Mouse (Mus musculus): Measurements from ENCODE around the gene Psrc1. TPM values are rescaled to one million over a fixed set of nuclear protein-coding genes. Genes with fewer than 3 reads are reported as not detected.

Gene Psrc1
- polyA plus RNA-seq, 1 experiment from 2014 or later: 60.6 TPM

DNA sequence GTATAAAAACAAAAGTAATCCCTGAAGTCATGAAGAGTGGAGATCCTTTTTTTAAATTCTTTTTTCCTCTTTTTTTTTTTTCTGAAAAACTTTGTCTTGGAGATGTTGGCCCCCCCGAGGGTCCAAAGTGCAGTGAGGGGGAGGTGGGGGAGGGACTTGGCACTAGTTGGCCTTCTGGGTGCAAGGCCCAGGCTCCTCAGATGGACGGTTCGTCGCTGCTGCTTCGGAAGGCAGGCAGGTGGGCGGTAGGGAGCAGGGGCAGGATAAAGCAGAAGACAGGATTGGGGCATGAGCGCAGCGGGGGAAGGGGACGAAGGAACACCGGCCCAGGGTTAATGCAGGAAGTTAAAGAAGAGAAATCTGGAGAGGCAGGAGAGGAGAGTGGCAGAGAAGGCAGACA is 8.7 kb downstream of the Psrc1 start:
- no peak for ATAC-seq (ENCODE audit: low FRiP score, low read depth)
- Histone ChIP-seq H3K27me3 (no peaks in the 10 kb centered on the region), H3K36me3 (peaks cover 66% of the 10 kb centered on the region), H3K27ac (replicated peaks) (no peak overlapping the region), H3K4me1 (peaks cover 18% of the 10 kb centered on the region), H3K9me3 (no peaks in the 10 kb centered on the region), H3K9ac (replicated peaks) (0 out of 2 replicates have a peak overlapping the region, but pooled peaks have one; percentile 11), H3K4me3 (no peak overlapping the region), H3K4me2 (replicated peaks) (no peak overlapping the region)
- 14% methylated on average over 10 of the region's 10 CpGs for WGBS

GRCm38 (mm10) chr3:108392793-108393192 is 9.2 kb downstream of the Psrc1 start:
- WGBS: 42% methylated on average over 15 of the region's 15 CpGs
- no peak for ATAC-seq (ENCODE audit: low FRiP score, low read depth)
- H3K9me3 ChIP-seq: no peaks in the 10 kb centered on the region
- H3K4me2 ChIP-seq (replicated peaks): no peak overlapping the region
- peaks cover 18% of the 10 kb centered on the region for H3K4me1 ChIP-seq
- no peaks in the 10 kb centered on the region for H3K27me3 ChIP-seq
- no peak overlapping the region for H3K4me3 ChIP-seq
- 0 out of 2 replicates have a peak overlapping the region, but pooled peaks have one; percentile 11 for H3K9ac ChIP-seq (replicated peaks)
- H3K36me3 ChIP-seq: peaks cover 66% of the 10 kb centered on the region
- H3K27ac ChIP-seq (replicated peaks): no peak overlapping the region

GRCm38 (mm10) chr3:108398281-108398680 is 14.6 kb downstream of the Psrc1 start:
- Histone ChIP-seq H3K9me3 (no peaks in the 10 kb centered on the region), H3K9ac (replicated peaks) (no peak overlapping the region), H3K36me3 (peaks cover 95% of the 10 kb centered on the region), H3K27me3 (no peaks in the 10 kb centered on the region), H3K27ac (replicated peaks) (no peak overlapping the region), H3K4me1 (peaks cover 13% of the 10 kb centered on the region), H3K4me2 (replicated peaks) (no peak overlapping the region), H3K4me3 (no peak overlapping the region)
- 92% methylated on average over 9 of the region's 9 CpGs for WGBS
- ATAC-seq (ENCODE audit: low FRiP score, low read depth): no peak

GRCm38 (mm10) chr3:108400442-108400841 is 16.8 kb downstream of the Psrc1 start:
- no peaks in the 10 kb centered on the region for H3K9me3 ChIP-seq
- H3K36me3 ChIP-seq: peaks cover 93% of the 10 kb centered on the region
- peaks cover 16% of the 10 kb centered on the region for H3K4me1 ChIP-seq
- no peak overlapping the region for H3K27ac ChIP-seq (replicated peaks)
- no peak overlapping the region for H3K4me3 ChIP-seq
- no peak overlapping the region for H3K4me2 ChIP-seq (replicated peaks)
- WGBS: 87% methylated on average over 5 of the region's 5 CpGs
- no peak for ATAC-seq (ENCODE audit: low FRiP score, low read depth)
- H3K27me3 ChIP-seq: no peaks in the 10 kb centered on the region
- H3K9ac ChIP-seq (replicated peaks): no peak overlapping the region

DNA sequence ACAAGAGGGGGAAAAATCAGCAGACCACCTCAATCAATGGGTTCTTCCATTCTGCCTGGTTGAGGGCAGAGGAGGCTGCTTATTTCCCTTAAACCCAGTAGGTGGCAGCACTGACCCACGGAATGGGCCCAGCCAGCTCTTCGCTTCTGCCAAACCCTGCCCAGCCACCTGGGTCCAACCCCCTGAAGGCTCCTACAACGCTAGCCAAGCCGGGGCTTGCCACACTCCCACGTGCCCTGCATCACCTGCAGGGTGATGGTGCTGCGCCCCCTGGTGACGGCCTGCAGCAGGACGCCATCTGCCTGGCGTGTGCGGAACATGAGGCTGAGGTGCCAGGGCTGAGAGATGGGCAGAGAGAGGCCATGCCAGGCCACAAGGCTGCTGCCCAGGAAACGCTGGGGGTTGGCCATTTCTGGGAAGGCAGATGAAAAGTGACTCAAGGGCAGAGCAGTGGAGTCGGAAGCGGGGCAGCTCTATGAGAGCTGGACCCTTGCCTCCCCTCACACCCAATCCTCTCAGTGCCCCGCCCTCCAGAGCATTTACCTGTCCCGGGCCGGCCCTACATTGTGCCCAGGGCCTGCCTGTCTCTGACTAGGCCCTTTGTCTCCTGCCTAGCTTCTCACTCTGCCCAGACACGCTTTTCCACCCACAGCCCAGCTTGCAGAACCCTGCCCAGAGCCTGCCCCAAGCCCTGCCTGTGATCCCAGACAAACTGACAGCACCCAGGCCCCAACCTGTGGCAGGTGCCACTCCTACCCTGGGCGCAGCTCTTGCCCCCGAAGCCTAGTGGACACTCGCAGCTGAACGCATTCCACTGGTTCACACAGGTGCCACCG is 18.3 kb downstream of the Psrc1 start:
- Histone ChIP-seq H3K36me3 (peaks cover 87% of the 10 kb centered on the region), H3K9ac (replicated peaks) (no peak overlapping the region), H3K4me1 (peaks cover 31% of the 10 kb centered on the region), H3K9me3 (no peaks in the 10 kb centered on the region), H3K27me3 (no peaks in the 10 kb centered on the region), H3K27ac (replicated peaks) (peak overlapping the region; percentile 73), H3K4me3 (no peak overlapping the region), H3K4me2 (replicated peaks) (0 out of 2 replicates have a peak overlapping the region, but pooled peaks have one; percentile 12)
- WGBS: 42% methylated on average over 22 of the region's 22 CpGs
- ATAC-seq (ENCODE audit: low FRiP score, low read depth): peak; percentile 84

- H3K36me3 ChIP-seq: peaks cover 87% of the 10 kb centered on the region
Measured at GRCm38 (mm10) chr3:108402528-108402920, 18.9 kb downstream of the Psrc1 start.

DNA sequence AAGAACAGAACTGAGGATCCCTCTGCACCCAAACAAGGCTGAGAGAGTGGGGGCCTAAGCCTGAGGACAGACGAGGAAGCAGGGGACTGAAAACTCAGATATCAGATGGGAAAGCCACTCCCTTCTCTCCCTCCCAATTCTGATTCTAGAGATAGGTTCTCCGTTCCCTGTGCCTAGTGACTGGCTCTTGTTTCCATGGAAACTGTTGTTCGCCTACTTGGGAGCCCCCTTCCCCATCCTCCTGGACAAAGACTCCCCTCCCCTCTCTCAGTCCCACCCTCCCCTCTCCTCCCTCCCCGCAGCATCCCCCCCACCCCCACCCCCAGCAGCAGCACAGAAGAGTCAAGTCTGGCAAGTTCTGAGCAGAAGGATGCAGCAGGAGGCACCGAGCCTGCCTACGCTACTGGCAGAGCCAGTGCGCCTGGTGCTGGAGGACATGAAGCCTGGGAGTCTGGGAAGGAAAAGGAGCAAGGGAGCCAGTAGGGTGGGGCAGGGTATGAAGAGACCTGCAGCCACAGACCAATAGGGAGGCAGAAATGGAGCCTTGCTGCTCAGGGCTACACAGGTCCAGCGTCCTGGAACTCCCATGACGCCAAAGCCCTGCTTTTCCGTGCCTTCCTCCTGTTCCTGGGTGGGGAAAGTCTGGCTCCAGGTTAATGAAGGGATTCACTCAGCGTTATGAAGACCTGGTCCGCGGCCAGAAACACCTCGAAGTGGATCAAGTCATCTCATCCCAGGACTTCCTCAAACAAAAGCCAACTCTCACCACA is 22.1 kb downstream of the Psrc1 start:
- WGBS: 22% methylated on average over 14 of the region's 14 CpGs
- H3K9me3 ChIP-seq: no peaks in the 10 kb centered on the region
- no peaks in the 10 kb centered on the region for H3K27me3 ChIP-seq
- 0 out of 2 replicates have a peak overlapping the region, but pooled peaks have one; percentile 10 for H3K4me3 ChIP-seq
- peak overlapping the region; percentile 47 for H3K4me2 ChIP-seq (replicated peaks)
- ATAC-seq (ENCODE audit: low FRiP score, low read depth): peak; percentile 50
- peak overlapping the region; percentile 88 for H3K27ac ChIP-seq (replicated peaks)
- peaks cover 74% of the 10 kb centered on the region for H3K36me3 ChIP-seq
- H3K4me1 ChIP-seq: peaks cover 61% of the 10 kb centered on the region
- peak overlapping the region; percentile 37 for H3K9ac ChIP-seq (replicated peaks)

More at GRCm38 (mm10) chr3:108402528-108402920, 18.9 kb downstream of the Psrc1 start:
- H3K4me2 ChIP-seq (replicated peaks): no peak overlapping the region
- H3K4me1 ChIP-seq: peaks cover 34% of the 10 kb centered on the region
- 86% methylated on average over 15 of the region's 15 CpGs for WGBS
- H3K4me3 ChIP-seq: no peak overlapping the region
- no peaks in the 10 kb centered on the region for H3K27me3 ChIP-seq
- no peak overlapping the region for H3K9ac ChIP-seq (replicated peaks)
- H3K27ac ChIP-seq (replicated peaks): peak overlapping the region; percentile 73; the same call in 1 of the 2 replicates
- no peaks in the 10 kb centered on the region for H3K9me3 ChIP-seq
- no peak for ATAC-seq (ENCODE audit: low FRiP score, low read depth)

DNA sequence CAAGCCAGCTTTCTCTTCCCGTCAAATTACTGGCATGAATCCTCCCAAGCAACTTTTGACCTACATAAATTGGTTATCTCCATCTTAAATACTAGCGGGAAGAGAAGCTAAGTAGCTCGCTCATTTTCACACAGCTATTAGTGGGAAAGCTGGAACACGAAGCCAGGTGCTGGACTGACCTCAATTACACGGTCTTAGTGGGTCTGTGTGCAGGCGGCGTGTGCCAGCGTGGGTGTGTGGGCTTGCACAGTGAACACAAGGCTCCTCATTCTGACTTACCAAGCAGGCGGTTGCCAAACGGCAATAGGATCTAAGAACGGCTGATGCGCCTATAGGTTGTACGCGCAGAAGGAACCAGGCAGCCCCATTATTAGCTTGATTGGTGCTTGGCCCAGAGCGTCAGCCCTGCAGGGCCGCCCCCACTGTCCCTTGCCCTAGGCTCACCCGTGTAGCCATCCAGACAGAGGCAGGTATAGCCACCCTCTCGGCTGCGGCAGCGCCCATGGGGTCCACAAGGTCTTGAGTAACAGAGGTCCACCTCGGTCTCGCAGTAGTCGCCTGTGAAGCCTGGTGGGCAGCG is 22.8 kb downstream of the Psrc1 start:
- Histone ChIP-seq H3K9me3 (no peaks in the 10 kb centered on the region), H3K4me2 (replicated peaks) (peak overlapping the region; percentile 47), H3K36me3 (peaks cover 68% of the 10 kb centered on the region), H3K27ac (replicated peaks) (peak overlapping the region; percentile 88), H3K4me1 (peaks cover 67% of the 10 kb centered on the region), H3K4me3 (no peak overlapping the region), H3K27me3 (no peaks in the 10 kb centered on the region), H3K9ac (replicated peaks) (peak overlapping the region; percentile 37)
- 75% methylated on average over 24 of the region's 24 CpGs for WGBS
- no peak for ATAC-seq (ENCODE audit: low FRiP score, low read depth)

- H3K27ac ChIP-seq (replicated peaks): 0 out of 2 replicates have a peak overlapping the region, but pooled peaks have one; percentile 35
- no peak for ATAC-seq (ENCODE audit: low FRiP score, low read depth)
- peak overlapping the region; percentile 90 for H3K4me2 ChIP-seq (replicated peaks)
- 91% methylated on average over 8 of the region's 8 CpGs for WGBS
- peak overlapping the region; percentile 12; the same call in 1 of the 2 replicates for H3K9ac ChIP-seq (replicated peaks)
- H3K9me3 ChIP-seq: peaks cover 11% of the 10 kb centered on the region
- no peak overlapping the region for H3K4me3 ChIP-seq
- H3K36me3 ChIP-seq: peaks cover 72% of the 10 kb centered on the region
- no peaks in the 10 kb centered on the region for H3K27me3 ChIP-seq
- H3K4me1 ChIP-seq: peaks cover 73% of the 10 kb centered on the region
Measured at GRCm38 (mm10) chr3:108408517-108409008, 24.9 kb downstream of the Psrc1 start.

DNA sequence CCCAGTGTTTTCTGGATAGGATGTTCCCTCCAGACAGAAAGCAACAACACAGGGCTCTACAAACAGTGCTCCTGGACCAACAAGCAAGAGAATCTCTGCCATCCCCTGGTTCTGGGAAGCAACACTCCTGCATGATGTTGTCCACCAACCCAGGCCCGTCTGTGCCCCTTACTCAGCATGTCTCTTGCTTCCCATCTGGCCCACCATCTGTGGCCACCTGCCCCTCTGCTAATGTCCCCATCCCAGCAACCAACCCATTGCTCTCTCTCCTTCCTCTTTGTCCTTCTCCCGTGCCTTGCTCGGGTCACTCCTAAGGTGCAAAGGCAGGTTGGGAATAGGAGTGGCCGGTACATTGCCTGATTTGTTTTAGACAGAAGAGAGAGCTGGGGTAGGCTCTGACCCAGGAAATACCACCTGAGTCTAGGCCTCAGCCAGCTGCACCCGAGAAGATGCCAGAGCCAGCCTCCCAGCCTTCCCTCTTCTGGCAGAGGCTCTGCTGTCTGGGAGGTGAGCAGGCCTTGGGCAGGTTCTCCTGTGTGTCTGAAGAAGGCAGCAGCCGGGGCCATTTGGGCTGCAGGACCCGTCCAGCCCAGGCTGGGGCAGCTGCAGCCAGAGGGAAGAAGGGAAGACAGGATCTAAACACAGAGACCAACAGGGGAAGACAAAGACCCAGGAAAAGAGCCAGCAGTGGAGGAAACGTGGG is 26.2 kb downstream of the Psrc1 start:
- no peak for ATAC-seq (ENCODE audit: low FRiP score, low read depth)

GRCm38 (mm10) chr3:108410359-108410714 is 26.7 kb downstream of the Psrc1 start:
- WGBS: 3% methylated on average over 5 of the region's 5 CpGs
- Histone ChIP-seq H3K27ac (replicated peaks) (peak overlapping the region; percentile 98), H3K9me3 (peaks cover 21% of the 10 kb centered on the region), H3K9ac (replicated peaks) (peak overlapping the region; percentile 88), H3K4me3 (peak overlapping the region; percentile 49), H3K4me2 (replicated peaks) (peak overlapping the region; percentile 90), H3K4me1 (peaks cover 78% of the 10 kb centered on the region), H3K36me3 (peaks cover 68% of the 10 kb centered on the region), H3K27me3 (no peaks in the 10 kb centered on the region)
- peak; percentile 36 for ATAC-seq (ENCODE audit: low FRiP score, low read depth)

More for the DNA sequence above, 26.2 kb downstream of the Psrc1 start:
- H3K4me3 ChIP-seq: peak overlapping the region; percentile 49
- peak overlapping the region; percentile 98 for H3K27ac ChIP-seq (replicated peaks)
- H3K27me3 ChIP-seq: no peaks in the 10 kb centered on the region
- peak overlapping the region; percentile 88 for H3K9ac ChIP-seq (replicated peaks)
- 21% methylated on average over 8 of the region's 8 CpGs for WGBS
- peak overlapping the region; percentile 90 for H3K4me2 ChIP-seq (replicated peaks)
- H3K4me1 ChIP-seq: peaks cover 78% of the 10 kb centered on the region
- H3K9me3 ChIP-seq: peaks cover 21% of the 10 kb centered on the region
- peaks cover 72% of the 10 kb centered on the region for H3K36me3 ChIP-seq

All from midbrain, embryonic 12.5 days (tissue).